Mouse (Mus musculus) cerebellum, adult 2 months (tissue): ENCODE results near the gene Zfp990.

Experiments used
- CTCF ChIP-seq: fragments of 200-500 bp; IDR thresholded peaks from 2 replicates; pipeline ENCODE4 v1.5.1; 2011; ENCODE audit warnings: low read depth, mild to moderate bottlenecking, control low read depth, low read length, moderate library complexity, borderline replicate concordance; ENCODE audit not compliant: insufficient read depth
- POLR2A ChIP-seq: fragments of 200-500 bp; IDR thresholded peaks from 2 replicates; pipeline ENCODE4 v1.6.1; 2011; ENCODE audit warnings: low read length, control low read depth, borderline replicate concordance; ENCODE audit not compliant: insufficient read depth

DNA sequence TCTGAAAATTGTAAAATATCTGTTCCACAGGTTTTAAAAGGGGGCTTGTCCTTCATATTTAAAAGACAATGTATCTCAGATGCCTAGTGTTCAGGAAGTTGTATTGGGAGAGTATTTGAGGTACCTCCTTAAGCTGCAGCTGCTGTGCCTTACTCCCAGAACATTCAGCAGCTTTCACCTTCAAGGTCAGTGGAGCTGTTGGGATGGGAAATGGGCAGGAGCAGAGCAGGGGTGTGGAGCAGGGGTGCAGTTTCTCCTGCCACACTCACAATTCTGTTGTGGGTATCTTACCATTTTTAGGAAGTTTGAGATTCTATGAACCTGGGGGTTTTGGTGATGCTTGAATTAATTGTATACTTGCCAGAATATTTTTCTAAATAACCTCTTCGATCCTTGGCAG is 46.1 kb downstream of the Zfp990 start:
- TF ChIP-seq CTCF (no peak), POLR2A (no peak)
